Comparison of ENCODE assay signal across 9 mouse cellular contexts in the genomic region with DNA sequence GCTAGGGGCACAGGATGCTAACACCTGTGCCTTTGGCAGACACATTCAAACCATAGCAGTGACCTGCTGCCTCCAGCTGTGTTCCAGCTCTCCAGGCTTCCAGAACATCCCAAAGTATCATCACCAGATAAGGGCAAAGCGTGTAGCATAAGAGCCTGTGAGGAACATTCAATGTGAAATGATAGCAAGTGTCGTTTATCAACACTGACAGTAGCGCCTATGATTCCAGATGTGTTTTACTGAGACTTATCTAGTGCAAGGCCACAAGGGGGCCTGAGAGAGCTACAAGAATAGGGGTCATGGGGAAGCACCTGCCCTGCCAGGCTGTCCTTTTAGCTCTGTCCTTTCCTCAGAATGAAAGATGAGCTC.
DNase-seq lines count a peak whose midpoint lies in the region; ATAC-seq lines count a peak whose summit lies in the region.
"Had no signal": no experiment of that assay in that cellular context is flagged by ENCODE, and none has a peak within 500 bp of the region (broad histone marks: within the 10 kb centered on the region; RNA-seq: fewer than 3 reads in every experiment).

No protein-coding gene starts in this region.

- H3K4me3 ChIP-seq in midbrain, embryonic 14.5 days (replicated peaks; ENCODE audit: low read depth, low read length) = no peak overlapping the region
- H3K4me3 ChIP-seq in midbrain, embryonic 15.5 days = no peak overlapping the region
- H3K4me3 ChIP-seq: midbrain, embryonic 12.5 days had no signal

- no peak for ATAC-seq in midbrain, embryonic 14.5 days (ENCODE audit: low FRiP score, low TSS enrichment)
- no peak for ATAC-seq in midbrain, embryonic 15.5 days (replicated peaks)
- peak; percentile 76 for ATAC-seq in granulocyte monocyte progenitor cell, adult 5-6 weeks (replicated peaks; ENCODE audit: poor library complexity, severe bottlenecking)

- peak; percentile 54 for DNase-seq in embryo, embryonic 10 days (ENCODE audit: low spot score)
- no peak for DNase-seq in embryo, embryonic 9.5 days (ENCODE audit: extremely low spot score)
- DNase-seq in midbrain, embryonic 14.5 days = peak; percentile 45
- DNase-seq in spleen, postnatal 36 days (ENCODE audit: low spot score in 2 of 2) = peak; percentile 42 to 60
- no peak for DNase-seq in frontal cortex, postnatal 10 days (ENCODE audit: low spot score in 2 of 2)
- DNase-seq in layer of hippocampus, postnatal 25 days (ENCODE audit: extremely low spot score in 1 of 2, low spot score in 1 of 2) = no peak

- no peaks in the 10 kb centered on the region for H3K27me3 ChIP-seq in midbrain, embryonic 14.5 days (ENCODE audit: control insufficient read depth, insufficient read depth, low read length)
- H3K27me3 ChIP-seq in midbrain, embryonic 15.5 days (replicated peaks) = no peaks in the 10 kb centered on the region
- H3K27me3 ChIP-seq: midbrain, embryonic 12.5 days had no signal

- H3K4me2 ChIP-seq in midbrain, embryonic 14.5 days (ENCODE audit: low read length) = no peak overlapping the region
- H3K4me2 ChIP-seq in midbrain, embryonic 15.5 days = no peak overlapping the region
- H3K4me2 ChIP-seq: midbrain, embryonic 12.5 days had no signal

- 0 out of 2 replicates have a peak, but pooled peaks cover 3% of the 10 kb centered on the region for H3K36me3 ChIP-seq in midbrain, embryonic 14.5 days (ENCODE audit: control insufficient read depth, insufficient read depth, low read length)
- H3K36me3 ChIP-seq in midbrain, embryonic 15.5 days (replicated peaks) = no peaks in the 10 kb centered on the region

- 76% methylated on average over 3 of the region's 3 CpGs for WGBS in midbrain, embryonic 14.5 days
- 78% methylated on average over 3 of the region's 3 CpGs for WGBS in midbrain, embryonic 15.5 days

- H3K27ac ChIP-seq in midbrain, embryonic 14.5 days (replicated peaks; ENCODE audit: low read depth, low read length) = no peak overlapping the region
- no peak overlapping the region for H3K27ac ChIP-seq in midbrain, embryonic 15.5 days
- H3K27ac ChIP-seq: midbrain, embryonic 12.5 days had no signal

- no peaks in the 10 kb centered on the region for H3K4me1 ChIP-seq in midbrain, embryonic 14.5 days (ENCODE audit: control insufficient read depth, insufficient read depth, low read length)
- H3K4me1 ChIP-seq in midbrain, embryonic 15.5 days = no peaks in the 10 kb centered on the region; the same call in 1 of the 2 replicates

- H3K9ac ChIP-seq in midbrain, embryonic 14.5 days (replicated peaks; ENCODE audit: low read length) = no peak overlapping the region
- H3K9ac ChIP-seq in midbrain, embryonic 15.5 days = no peak overlapping the region
- H3K9ac ChIP-seq: midbrain, embryonic 12.5 days had no signal

- no peaks in the 10 kb centered on the region for H3K9me3 ChIP-seq in midbrain, embryonic 14.5 days (ENCODE audit: control insufficient read depth, low read length)
- H3K9me3 ChIP-seq in midbrain, embryonic 15.5 days = no peaks in the 10 kb centered on the region
- H3K9me3 ChIP-seq: midbrain, embryonic 12.5 days had no signal

Comparison
In these comparisons a context has a peak if more than half of its experiments do, and no peak if none do; other contexts are left out.
1. DNase-seq: peak in embryo, embryonic 10 days (single experiment), midbrain, embryonic 14.5 days (single experiment) and spleen, postnatal 36 days (2 of 2); none in embryo, embryonic 9.5 days (single experiment), frontal cortex, postnatal 10 days (0 of 2) and layer of hippocampus, postnatal 25 days (0 of 2).